Mouse (Mus musculus) spleen, adult 2 months (tissue): ENCODE measurements at regions not wholly inside any gene's neighbourhood (a gene's known extent, or its start where the extent isn't known, plus 50 kb on each side); places are given as distances from the start of the nearest gene placed in this dataset.

Experiments
- CTCF ChIP-seq: fragments of 200-500 bp; IDR thresholded peaks from 2 replicates; pipeline ENCODE4 v1.5.1; 2011; ENCODE audit warnings: mild to moderate bottlenecking, inconsistent platforms; ENCODE audit not compliant: insufficient read depth, insufficient read length, insufficient replicate concordance; ENCODE audit errors: extremely low read depth
- POLR2A ChIP-seq: fragments of 200-500 bp; IDR thresholded peaks from 2 replicates; pipeline ENCODE4 v1.6.1; 2011; ENCODE audit warnings: low read depth, low read length, inconsistent platforms

DNA sequence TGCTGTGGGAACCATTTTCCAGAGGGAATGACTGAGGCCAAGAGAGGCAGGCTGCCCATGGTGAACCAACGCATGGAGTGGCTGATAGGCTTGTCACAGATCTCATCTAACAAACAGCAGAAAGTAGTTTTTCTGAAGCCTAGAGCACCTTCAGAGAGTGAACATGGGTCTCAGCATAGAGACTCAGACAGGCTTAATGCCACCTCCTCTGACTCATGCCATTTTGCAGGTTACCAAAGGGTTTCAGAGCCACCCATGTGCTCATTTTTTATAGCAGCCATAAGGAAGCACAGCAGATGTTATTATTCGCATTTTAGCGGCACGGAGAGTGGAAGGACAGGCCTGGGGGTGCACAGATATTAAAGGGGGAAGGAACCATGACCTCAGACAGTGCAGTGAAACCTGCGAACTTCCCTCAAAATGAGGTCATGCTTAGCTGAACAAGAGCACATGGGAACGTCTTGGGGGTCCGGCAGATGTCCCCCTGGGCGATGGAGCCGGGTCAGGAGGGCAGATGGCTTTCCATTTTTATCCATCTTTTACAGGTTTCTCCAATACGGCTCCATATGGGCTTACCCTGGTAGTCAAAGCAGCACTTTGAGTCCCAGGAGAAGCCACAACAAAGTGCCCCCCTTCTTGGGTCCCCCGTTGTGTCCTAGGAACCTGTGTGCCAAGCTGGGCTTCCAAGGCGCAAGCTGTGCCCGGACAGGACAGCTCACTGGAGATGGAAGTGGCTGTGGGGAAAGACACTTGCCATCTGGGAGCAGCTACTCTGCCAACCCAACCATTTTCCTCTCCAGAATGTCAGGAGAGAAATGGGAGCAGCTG is 100.3 kb upstream of the Armc2 start:
- TF ChIP-seq CTCF = no peak
- no peak for TF ChIP-seq POLR2A
